Mouse (Mus musculus) stomach, postnatal 0 days (tissue): ENCODE measurements around the gene Morn4.

Experiments used
- CTCF ChIP-seq: IDR thresholded peaks from 2 replicates; pipeline ENCODE4 v1.5.1; 2016; ENCODE audit warnings: antibody characterized with exemption, low read depth, mild to moderate bottlenecking, moderate library complexity
- EP300 ChIP-seq: optimal IDR thresholded peaks from 2 replicates; pipeline ENCODE3; 2016; ENCODE audit warnings: antibody characterized with exemption

- no peak for TF ChIP-seq CTCF
- TF ChIP-seq EP300: no peak
Observed at GRCm38 (mm10) chr19:42034881-42035455, 51.2 kb downstream of the Morn4 start.
